Mouse (Mus musculus): ENCODE results near the gene Tmem80. TPM values are rescaled to one million over a fixed set of nuclear protein-coding genes. Genes with fewer than 3 reads are reported as not detected.

The Tmem80 gene
- 29.6 TPM for polyA plus RNA-seq (2017; shearing (Covaris generic))

DNA sequence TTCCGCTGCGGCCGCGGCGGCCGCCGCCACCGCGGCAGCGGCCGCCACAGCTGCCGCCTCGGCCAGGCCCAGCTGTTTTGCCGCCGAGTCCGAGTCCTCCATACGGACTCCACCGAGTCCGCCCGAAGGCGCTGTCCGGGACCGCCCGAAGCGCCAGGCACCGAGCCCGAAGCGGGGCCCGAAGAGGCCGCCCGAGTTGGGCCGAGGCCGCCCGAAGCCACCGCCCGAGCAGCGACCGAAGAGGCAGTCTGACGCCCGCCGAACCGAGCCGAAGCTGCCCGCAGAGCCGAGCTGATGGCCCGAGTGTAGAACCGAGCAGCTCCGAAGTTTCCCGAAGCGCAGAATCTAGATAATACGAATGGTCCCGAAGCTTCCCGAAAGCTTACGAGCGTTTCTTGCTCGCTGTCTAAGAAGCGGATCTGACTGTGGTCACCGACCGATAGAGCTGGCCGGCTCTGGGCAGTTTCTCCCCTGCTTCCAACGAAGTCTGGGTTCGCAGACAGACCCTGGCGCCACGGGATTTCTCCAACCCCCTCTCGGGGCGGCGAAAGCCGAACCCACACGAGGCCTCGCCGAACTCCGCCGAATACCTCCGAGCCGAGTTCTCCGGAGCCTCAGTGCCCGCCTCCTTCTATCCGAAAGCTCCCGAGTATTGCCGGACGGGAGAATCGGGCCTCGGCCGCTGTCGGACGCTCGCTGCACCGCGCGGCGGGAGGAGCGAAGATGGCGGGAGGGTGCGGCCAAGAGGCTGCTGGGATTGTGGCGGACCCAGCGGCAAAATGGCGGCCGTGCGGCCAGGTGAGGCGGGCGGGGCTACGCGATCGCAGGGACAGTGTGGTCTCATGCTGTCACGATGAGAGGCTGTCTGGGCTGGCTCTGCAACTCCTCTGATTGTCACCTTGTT lies at the start of gene Tmem80, which contains the start of gene Deaf1:
Tmem80 (plus strand) TSS at position 271 of the 904 bp plus-strand sequence.
Deaf1 (minus strand) TSS at position 222 of the 904 bp plus-strand sequence.

DNA sequence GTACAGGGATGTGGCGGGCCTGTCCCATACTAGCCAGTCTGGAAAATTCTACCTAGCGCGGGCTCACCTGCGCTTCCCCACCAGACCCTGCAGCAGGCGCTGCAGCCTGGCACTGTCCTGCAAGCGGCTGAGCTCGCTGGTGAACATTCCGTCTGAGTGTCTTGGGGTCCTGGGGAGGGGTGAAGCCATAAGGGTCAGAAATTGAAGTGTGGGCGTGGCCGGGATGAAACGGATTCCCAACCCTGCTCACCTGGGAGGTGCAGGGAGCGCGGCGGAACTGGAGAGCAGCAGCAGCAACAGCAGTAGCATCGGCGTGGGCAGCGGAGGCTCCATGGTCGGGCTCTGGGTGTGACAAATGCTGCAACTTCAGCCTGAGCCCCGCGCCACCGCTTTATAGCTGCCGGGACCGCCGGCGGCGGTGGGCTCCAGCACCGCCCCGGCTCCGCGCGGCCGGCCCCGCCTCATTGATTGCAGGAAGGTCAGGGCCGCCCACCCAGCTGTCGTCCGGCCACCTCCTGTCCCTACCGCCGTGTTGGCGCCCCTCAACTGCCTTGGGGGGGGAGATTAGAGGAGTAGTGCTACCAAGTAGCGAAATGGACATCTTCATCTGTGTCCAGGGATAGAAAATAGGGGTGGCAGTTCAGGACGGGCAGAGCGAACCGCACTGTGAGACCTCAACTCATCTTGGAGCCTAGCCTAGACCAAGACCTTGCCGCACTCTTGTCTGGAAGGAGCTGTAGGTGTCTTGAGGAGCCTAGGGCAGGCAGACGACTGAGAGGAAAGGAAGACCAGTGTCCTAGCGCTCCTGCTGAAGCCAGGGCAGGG lies 48.6 kb upstream of the Tmem80 start, which contains the start of gene Sct:
Sct (minus strand) TSS at position 368 of the 825 bp plus-strand sequence.

GRCm38 (mm10) chr7:141291921-141292582 lies 35.5 kb upstream of the Tmem80 start, which contains the start of gene Drd4:
Gene Drd4 (plus strand): TSS chr7:141292006.

DNA sequence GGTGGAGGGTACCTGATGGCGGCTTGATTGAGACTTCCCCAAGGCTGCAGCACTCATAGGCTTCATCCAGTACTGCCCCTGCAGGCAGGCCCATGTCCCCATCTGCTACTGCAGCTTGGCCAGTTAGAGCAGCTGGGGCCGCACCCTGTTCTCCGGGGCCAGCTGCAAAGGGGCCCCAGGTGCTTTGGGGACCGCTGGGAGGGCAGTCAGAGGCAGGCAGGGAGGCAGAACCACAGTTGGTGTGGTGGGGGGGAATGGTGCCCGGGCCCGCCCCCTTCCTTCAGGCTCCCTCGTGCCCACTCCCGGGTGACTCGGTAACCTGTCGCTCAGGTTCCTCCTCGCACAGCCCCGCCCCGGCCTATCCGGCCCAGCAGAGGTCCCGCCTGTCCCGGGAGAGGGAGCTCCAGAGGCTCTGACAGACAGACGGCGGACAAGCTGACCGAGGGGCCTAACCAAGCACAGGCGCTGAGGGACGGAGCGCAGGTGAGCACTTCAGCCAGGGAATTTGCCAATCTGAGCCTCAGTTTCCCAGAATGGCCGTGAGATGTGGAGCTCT lies 11.1 kb downstream of the Tmem80 start, which contains the start of gene Eps8l2:
Eps8l2 (plus strand) TSS at position 305 of the 556 bp plus-strand sequence.

Other genes starting within 250 kb of the Tmem80 start
- gene Pkp3, start 249.5 kb upstream of the Tmem80 start, polyA plus RNA-seq (2017; shearing (Covaris generic)): 95.4 TPM
- 73.6 TPM for gene Sigirr, start 227.2 kb upstream of the Tmem80 start, polyA plus RNA-seq (2017; shearing (Covaris generic))
- not detected for gene Ano9, start 209.9 kb upstream of the Tmem80 start, polyA plus RNA-seq (2017; shearing (Covaris generic))
- gene Ptdss2, start 205.4 kb upstream of the Tmem80 start, polyA plus RNA-seq (2017; shearing (Covaris generic)): 8.6 TPM
- 49.7 TPM for gene Rnh1, start 154.9 kb upstream of the Tmem80 start, polyA plus RNA-seq (2017; shearing (Covaris generic))
- gene Hras, start 133.7 kb upstream of the Tmem80 start, polyA plus RNA-seq (2017; shearing (Covaris generic)): 25.1 TPM
- 2.3 TPM for gene Lrrc56, start 133.6 kb upstream of the Tmem80 start, polyA plus RNA-seq (2017; shearing (Covaris generic))
- 6.6 TPM for gene Lmntd2, start 113.7 kb upstream of the Tmem80 start, polyA plus RNA-seq (2017; shearing (Covaris generic))
- 10.0 TPM for gene Rassf7, start 111.9 kb upstream of the Tmem80 start, polyA plus RNA-seq (2017; shearing (Covaris generic))
- 112 TPM for gene Phrf1, start 99.0 kb upstream of the Tmem80 start, polyA plus RNA-seq (2017; shearing (Covaris generic))
- gene Irf7, start 61.3 kb upstream of the Tmem80 start, polyA plus RNA-seq (2017; shearing (Covaris generic)): 103 TPM
- gene Cdhr5, start 51.0 kb upstream of the Tmem80 start, polyA plus RNA-seq (2017; shearing (Covaris generic)): not detected
- gene Sct, start 48.6 kb upstream of the Tmem80 start, polyA plus RNA-seq (2017; shearing (Covaris generic)): not detected
- gene Drd4, start 35.7 kb upstream of the Tmem80 start, polyA plus RNA-seq (2017; shearing (Covaris generic)): not detected
- 75.5 TPM for gene Deaf1, start within 50 bp of the Tmem80 start, polyA plus RNA-seq (2017; shearing (Covaris generic))
- gene Eps8l2, start 11.1 kb downstream of the Tmem80 start, polyA plus RNA-seq (2017; shearing (Covaris generic)): not detected
- gene Taldo1, start 64.5 kb downstream of the Tmem80 start, polyA plus RNA-seq (2017; shearing (Covaris generic)): 215 TPM
- 31.3 TPM for gene Gatd1, start 86.4 kb downstream of the Tmem80 start, polyA plus RNA-seq (2017; shearing (Covaris generic))
- gene Cend1, start 101.8 kb downstream of the Tmem80 start, polyA plus RNA-seq (2017; shearing (Covaris generic)): not detected
- gene Slc25a22, start 110.2 kb downstream of the Tmem80 start, polyA plus RNA-seq (2017; shearing (Covaris generic)): 72.6 TPM
- 3.4 TPM for gene Pidd1, start 116.3 kb downstream of the Tmem80 start, polyA plus RNA-seq (2017; shearing (Covaris generic))
- 2,296 TPM for gene Rplp2, start 119.6 kb downstream of the Tmem80 start, polyA plus RNA-seq (2017; shearing (Covaris generic))
- 132 TPM for gene Pnpla2, start 127.5 kb downstream of the Tmem80 start, polyA plus RNA-seq (2017; shearing (Covaris generic))
- 0.88 TPM for gene Cracr2b, start 133.4 kb downstream of the Tmem80 start, polyA plus RNA-seq (2017; shearing (Covaris generic))
- 5.6 TPM for gene Cd151, start 139.7 kb downstream of the Tmem80 start, polyA plus RNA-seq (2017; shearing (Covaris generic))
- gene Polr2l, start 147.4 kb downstream of the Tmem80 start, polyA plus RNA-seq (2017; shearing (Covaris generic)): 20.3 TPM
- 1.1 TPM for gene Tspan4, start 147.5 kb downstream of the Tmem80 start, polyA plus RNA-seq (2017; shearing (Covaris generic))
- gene Chid1, start 212.1 kb downstream of the Tmem80 start, polyA plus RNA-seq (2017; shearing (Covaris generic)): 12.1 TPM
- gene Ap2a2, start 234.4 kb downstream of the Tmem80 start, polyA plus RNA-seq (2017; shearing (Covaris generic)): 102 TPM

Measured in naive thymus-derived CD4-positive, alpha-beta T cell, adult 5 months (primary cell).